Mouse (Mus musculus): ENCODE results near the gene Nfyc. TPM values are rescaled to one million over a fixed set of nuclear protein-coding genes. Genes with fewer than 3 reads are reported as not detected.
A peak's percentile ranks its signal among the peaks of the same experiment; 100 is the strongest.

The Nfyc gene
- polyA plus RNA-seq, 1 experiment from 2014 or later, result 111 TPM

- no peaks in the 10 kb centered on the region for H3K9me3 ChIP-seq
- 0 out of 2 replicates have a peak, but pooled peaks cover 4% of the 10 kb centered on the region for H3K36me3 ChIP-seq
- H3K27me3 ChIP-seq (ENCODE audit: insufficient read depth, poor library complexity, severe bottlenecking), result no peaks in the 10 kb centered on the region
- H3K27ac ChIP-seq, result no peak overlapping the region
- H3K4me1 ChIP-seq, result peaks cover 42% of the 10 kb centered on the region
- no peak overlapping the region for H3K4me3 ChIP-seq
- DNase-seq (ENCODE audit: low spot score), result no peak
- WGBS, result 91% methylated on average over 2 of the region's 2 CpGs
These were observed 11.5 kb downstream of the Nfyc start for GRCm38 (mm10) chr4:120819871-120820270.

- 61% methylated on average over 1 of the region's 1 CpGs for WGBS
- no peak overlapping the region for H3K27ac ChIP-seq
- H3K4me3 ChIP-seq, result no peak overlapping the region
- H3K27me3 ChIP-seq (ENCODE audit: insufficient read depth, poor library complexity, severe bottlenecking), result no peaks in the 10 kb centered on the region
- H3K4me1 ChIP-seq, result peaks cover 37% of the 10 kb centered on the region
- H3K36me3 ChIP-seq, result 0 out of 2 replicates have a peak, but pooled peaks cover 4% of the 10 kb centered on the region
- H3K9me3 ChIP-seq, result no peaks in the 10 kb centered on the region
- DNase-seq (ENCODE audit: low spot score), result no peak
These were observed 12.1 kb downstream of the Nfyc start for GRCm38 (mm10) chr4:120819296-120819695.

GRCm38 (mm10) chr4:120817951-120818350, 13.4 kb downstream of the Nfyc start:
- peaks cover 31% of the 10 kb centered on the region for H3K4me1 ChIP-seq
- no peak overlapping the region for H3K4me3 ChIP-seq
- H3K27ac ChIP-seq, result peak overlapping the region; percentile 93; the same call in 1 of the 2 replicates
- H3K36me3 ChIP-seq, result 0 out of 2 replicates have a peak, but pooled peaks cover under 1% of the 10 kb centered on the region
- no peaks in the 10 kb centered on the region for H3K9me3 ChIP-seq
- H3K27me3 ChIP-seq (ENCODE audit: insufficient read depth, poor library complexity, severe bottlenecking), result no peaks in the 10 kb centered on the region
- 64% methylated on average over 2 of the region's 2 CpGs for WGBS
- no peak for DNase-seq (ENCODE audit: low spot score)

- Histone ChIP-seq H3K27ac (peak overlapping the region; percentile 93; the same call in 1 of the 2 replicates), H3K4me3 (peak overlapping the region; percentile 10; the same call in 1 of the 2 replicates), H3K27me3 (ENCODE audit: insufficient read depth, poor library complexity, severe bottlenecking) (no peaks in the 10 kb centered on the region), H3K36me3 (no peaks in the 10 kb centered on the region), H3K4me1 (peaks cover 34% of the 10 kb centered on the region), H3K9me3 (no peaks in the 10 kb centered on the region)
- WGBS, result 15% methylated on average over 3 of the region's 3 CpGs
- DNase-seq (ENCODE audit: low spot score), result peak; percentile 78
These were observed 14.2 kb downstream of the Nfyc start for GRCm38 (mm10) chr4:120817002-120817774.

- no peaks in the 10 kb centered on the region for H3K27me3 ChIP-seq (ENCODE audit: insufficient read depth, poor library complexity, severe bottlenecking)
- peak; percentile 95 for DNase-seq (ENCODE audit: low spot score)
- no peaks in the 10 kb centered on the region for H3K9me3 ChIP-seq
- WGBS, result 9% methylated on average over 10 of the region's 10 CpGs
- no peaks in the 10 kb centered on the region for H3K36me3 ChIP-seq
- peak overlapping the region; percentile 93 for H3K27ac ChIP-seq
- H3K4me3 ChIP-seq, result peak overlapping the region; percentile 67
- H3K4me1 ChIP-seq, result peaks cover 45% of the 10 kb centered on the region
These were observed 15.6 kb downstream of the Nfyc start for GRCm38 (mm10) chr4:120815622-120816334.

- Histone ChIP-seq H3K27me3 (ENCODE audit: insufficient read depth, poor library complexity, severe bottlenecking) (no peaks in the 10 kb centered on the region), H3K4me3 (peak overlapping the region; percentile 67), H3K4me1 (peaks cover 45% of the 10 kb centered on the region), H3K36me3 (no peaks in the 10 kb centered on the region), H3K27ac (peak overlapping the region; percentile 93), H3K9me3 (no peaks in the 10 kb centered on the region)
- no peak for DNase-seq (ENCODE audit: low spot score)
- WGBS, result 15% methylated on average over 4 of the region's 4 CpGs
These were observed 16.2 kb downstream of the Nfyc start for GRCm38 (mm10) chr4:120815163-120815562.

GRCm38 (mm10) chr4:120814171-120814570, 17.2 kb downstream of the Nfyc start:
- Histone ChIP-seq H3K4me3 (peak overlapping the region; percentile 67), H3K36me3 (no peaks in the 10 kb centered on the region), H3K4me1 (peaks cover 43% of the 10 kb centered on the region), H3K9me3 (no peaks in the 10 kb centered on the region), H3K27me3 (ENCODE audit: insufficient read depth, poor library complexity, severe bottlenecking) (no peaks in the 10 kb centered on the region), H3K27ac (peak overlapping the region; percentile 93)
- 22% methylated on average over 4 of the region's 4 CpGs for WGBS
- DNase-seq (ENCODE audit: low spot score), result no peak

GRCm38 (mm10) chr4:120813762-120814161, 17.6 kb downstream of the Nfyc start:
- H3K27me3 ChIP-seq (ENCODE audit: insufficient read depth, poor library complexity, severe bottlenecking), result no peaks in the 10 kb centered on the region
- H3K4me3 ChIP-seq, result peak overlapping the region; percentile 67
- H3K27ac ChIP-seq, result peak overlapping the region; percentile 93
- 36% methylated on average over 1 of the region's 1 CpGs for WGBS
- H3K36me3 ChIP-seq, result no peaks in the 10 kb centered on the region
- H3K9me3 ChIP-seq, result no peaks in the 10 kb centered on the region
- no peak for DNase-seq (ENCODE audit: low spot score)
- peaks cover 43% of the 10 kb centered on the region for H3K4me1 ChIP-seq

GRCm38 (mm10) chr4:120805816-120806215, 25.6 kb downstream of the Nfyc start:
- H3K4me1 ChIP-seq, result peaks cover 18% of the 10 kb centered on the region
- H3K27me3 ChIP-seq (ENCODE audit: insufficient read depth, poor library complexity, severe bottlenecking), result no peaks in the 10 kb centered on the region
- H3K9me3 ChIP-seq, result no peaks in the 10 kb centered on the region
- H3K4me3 ChIP-seq, result no peak overlapping the region
- no peak for DNase-seq (ENCODE audit: low spot score)
- no peak overlapping the region for H3K27ac ChIP-seq
- H3K36me3 ChIP-seq, result peaks cover 14% of the 10 kb centered on the region; the same call in 1 of the 2 replicates

GRCm38 (mm10) chr4:120801446-120801845, 29.9 kb downstream of the Nfyc start:
- peaks cover 10% of the 10 kb centered on the region; the same call in 1 of the 2 replicates for H3K4me1 ChIP-seq
- no peak overlapping the region for H3K27ac ChIP-seq
- DNase-seq (ENCODE audit: low spot score), result no peak
- 39% methylated on average over 2 of the region's 2 CpGs for WGBS
- peaks cover 14% of the 10 kb centered on the region; the same call in 1 of the 2 replicates for H3K36me3 ChIP-seq
- no peaks in the 10 kb centered on the region for H3K27me3 ChIP-seq (ENCODE audit: insufficient read depth, poor library complexity, severe bottlenecking)
- H3K9me3 ChIP-seq, result no peaks in the 10 kb centered on the region
- no peak overlapping the region for H3K4me3 ChIP-seq

- Histone ChIP-seq H3K36me3 (peaks cover 14% of the 10 kb centered on the region; the same call in 1 of the 2 replicates), H3K4me3 (no peak overlapping the region), H3K27ac (no peak overlapping the region), H3K27me3 (ENCODE audit: insufficient read depth, poor library complexity, severe bottlenecking) (no peaks in the 10 kb centered on the region), H3K9me3 (no peaks in the 10 kb centered on the region), H3K4me1 (peaks cover 6% of the 10 kb centered on the region; the same call in 1 of the 2 replicates)
- no peak for DNase-seq (ENCODE audit: low spot score)
- 85% methylated on average over 3 of the region's 3 CpGs for WGBS
These were observed 30.7 kb downstream of the Nfyc start for GRCm38 (mm10) chr4:120800691-120801090.

- Histone ChIP-seq H3K36me3 (peaks cover 12% of the 10 kb centered on the region; the same call in 1 of the 2 replicates), H3K27me3 (ENCODE audit: insufficient read depth, poor library complexity, severe bottlenecking) (no peaks in the 10 kb centered on the region), H3K4me3 (no peak overlapping the region), H3K27ac (no peak overlapping the region), H3K9me3 (no peaks in the 10 kb centered on the region), H3K4me1 (peaks cover 12% of the 10 kb centered on the region; the same call in 1 of the 2 replicates)
- DNase-seq (ENCODE audit: low spot score), result no peak
- WGBS, result 72% methylated on average over 2 of the region's 2 CpGs
These were observed 31.6 kb downstream of the Nfyc start for GRCm38 (mm10) chr4:120799680-120800166.

All from heart, embryonic 10.5 days (tissue).